Mouse (Mus musculus) urinary bladder, postnatal 14 days (tissue): ENCODE results near the gene Ptdss2.

Experiments
- DNase-seq: peaks from one replicate; pipeline ENCODE4 v3.0.0; 2021; ENCODE audit warnings: low spot score

Gene Ptdss2

DNA sequence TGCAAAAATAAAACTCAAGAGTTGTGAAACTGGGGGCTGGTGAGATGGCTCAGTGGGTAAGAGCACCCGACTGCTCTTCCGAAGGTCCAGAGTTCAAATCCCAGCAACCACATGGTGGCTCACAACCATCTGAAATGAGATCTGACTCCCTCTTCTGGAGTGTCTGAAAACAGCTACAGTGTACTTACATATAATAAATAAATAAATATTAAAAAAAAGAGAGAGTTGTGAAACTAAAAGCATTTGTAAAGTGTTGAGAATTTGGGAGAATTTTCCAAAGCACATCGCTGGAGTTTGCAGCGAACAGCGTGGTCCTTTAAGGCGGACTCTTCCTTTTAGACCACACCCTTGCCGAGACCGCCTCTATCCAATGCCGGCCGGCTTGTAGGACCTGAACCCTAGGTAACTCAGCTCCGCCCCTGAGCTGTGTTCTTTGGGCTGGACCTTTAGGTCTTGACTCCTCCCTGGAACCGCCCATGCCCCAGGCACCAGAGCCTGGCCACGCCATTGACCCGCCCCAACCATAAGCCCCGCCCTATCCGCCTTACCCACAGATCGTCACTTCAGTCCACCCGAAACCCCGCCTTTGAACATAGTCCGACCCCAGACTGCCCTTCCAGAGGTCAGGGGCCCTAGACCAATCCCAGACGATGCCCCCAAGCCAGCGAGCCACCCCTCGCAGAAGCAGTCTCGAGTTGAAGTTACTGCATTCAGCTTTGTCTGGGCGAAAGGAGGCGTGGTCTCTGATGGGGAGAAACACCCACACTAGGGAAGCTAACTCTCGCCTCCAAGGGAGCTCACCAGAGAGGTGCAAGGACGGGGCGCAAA, 721 bp downstream of the Ptdss2 start:
- peak; percentile 97 for DNase-seq

- DNase-seq, result no peak
Observed at GRCm38 (mm10) chr7:141123517-141123856, 1.3 kb downstream of the Ptdss2 start.

GRCm38 (mm10) chr7:141131024-141131820, 9.0 kb downstream of the Ptdss2 start:
- DNase-seq, result peak; percentile 90

- no peak for DNase-seq
Observed at GRCm38 (mm10) chr7:141131904-141132755, 9.9 kb downstream of the Ptdss2 start.

GRCm38 (mm10) chr7:141141326-141141725, 19.1 kb downstream of the Ptdss2 start:
- DNase-seq, result no peak

- DNase-seq, result no peak
Observed at GRCm38 (mm10) chr7:141143112-141143511, 20.9 kb downstream of the Ptdss2 start.

DNA sequence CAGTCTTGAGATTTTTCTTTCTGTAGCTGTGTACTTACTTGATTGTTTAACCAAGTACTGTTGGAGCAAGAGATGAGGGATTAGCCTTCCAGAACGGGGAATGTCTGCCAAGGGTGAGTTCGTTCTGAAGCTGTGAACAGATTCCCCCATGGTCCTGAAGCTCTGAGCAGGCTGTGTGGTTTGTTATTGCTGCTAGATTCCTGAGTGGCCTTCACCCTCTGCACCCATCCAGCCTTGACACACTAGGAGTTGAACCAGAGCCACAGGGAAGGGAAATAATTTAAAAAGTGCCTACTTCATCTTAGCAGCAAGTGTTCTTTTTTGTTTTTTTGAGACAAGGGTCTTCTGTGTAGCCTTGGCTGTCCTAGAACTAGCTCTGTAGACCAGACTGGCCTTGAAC, 21.7 kb downstream of the Ptdss2 start:
- DNase-seq, result no peak

GRCm38 (mm10) chr7:141144650-141145049, 22.5 kb downstream of the Ptdss2 start:
- DNase-seq, result no peak

DNA sequence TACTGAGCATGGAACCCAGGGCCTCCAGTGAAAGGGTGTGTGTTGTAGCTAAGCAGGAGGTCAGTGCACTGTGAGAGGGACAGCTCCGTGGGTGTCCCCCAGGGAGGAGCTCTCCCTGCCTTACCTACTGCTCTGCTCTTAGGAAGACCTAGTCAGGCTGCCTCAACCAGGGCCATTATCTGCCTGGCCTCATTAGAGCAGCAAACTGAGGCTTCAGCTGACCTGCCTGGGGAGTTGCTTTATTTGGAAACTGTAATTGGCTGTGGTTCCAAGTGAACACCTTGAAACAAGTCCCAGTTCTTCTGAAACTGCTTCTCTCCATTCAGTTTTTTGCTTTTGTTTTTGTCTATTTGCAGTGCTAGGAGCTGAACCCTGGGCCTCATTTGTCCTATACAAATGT, 23.2 kb downstream of the Ptdss2 start:
- no peak for DNase-seq

DNA sequence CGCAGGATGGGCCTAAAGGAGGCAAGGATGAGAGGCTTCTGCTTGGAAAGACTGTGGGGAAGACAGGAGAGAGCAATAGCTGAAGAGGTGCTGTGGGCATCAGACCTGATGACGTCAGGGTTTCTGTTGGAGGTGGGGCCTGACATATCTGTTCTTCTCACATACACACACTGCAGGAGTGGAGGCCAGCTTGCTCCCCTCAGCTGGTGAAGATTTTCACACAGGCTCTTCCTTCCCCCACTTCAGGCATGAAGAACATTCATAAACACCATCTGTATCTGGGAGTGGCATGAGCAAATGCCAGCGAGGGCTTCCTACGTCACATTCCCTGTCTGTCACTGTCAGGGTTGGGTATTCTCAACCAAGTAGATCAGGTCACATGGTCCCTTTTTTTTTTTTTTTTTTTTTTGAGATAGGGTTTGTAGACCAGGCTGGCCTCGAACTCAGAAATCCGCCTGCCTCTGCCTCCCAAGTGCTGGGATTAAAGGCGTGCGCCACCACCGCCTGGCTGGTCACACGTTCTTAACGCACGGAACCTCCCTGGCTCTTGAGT, 23.9 kb downstream of the Ptdss2 start:
- no peak for DNase-seq

DNA sequence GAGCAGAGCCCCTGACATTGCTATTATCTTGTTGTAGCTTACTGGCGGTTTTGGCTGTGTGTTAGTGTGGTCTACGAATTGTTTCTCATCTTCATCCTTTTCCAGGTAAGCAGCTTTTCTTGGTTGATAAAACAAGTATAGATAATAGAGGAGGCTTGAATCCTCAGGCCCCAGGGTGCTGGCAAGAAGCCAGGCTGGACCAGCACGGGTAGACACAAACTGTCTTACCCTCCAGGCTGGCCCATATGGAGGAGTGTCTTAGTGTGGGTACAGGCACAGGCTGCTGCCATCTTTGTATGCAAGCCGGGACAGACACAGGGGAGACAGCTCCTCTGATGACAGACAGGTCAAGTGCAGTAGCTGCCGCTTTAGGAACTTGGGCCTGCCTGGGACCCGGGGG, 24.9 kb downstream of the Ptdss2 start:
- no peak for DNase-seq

DNA sequence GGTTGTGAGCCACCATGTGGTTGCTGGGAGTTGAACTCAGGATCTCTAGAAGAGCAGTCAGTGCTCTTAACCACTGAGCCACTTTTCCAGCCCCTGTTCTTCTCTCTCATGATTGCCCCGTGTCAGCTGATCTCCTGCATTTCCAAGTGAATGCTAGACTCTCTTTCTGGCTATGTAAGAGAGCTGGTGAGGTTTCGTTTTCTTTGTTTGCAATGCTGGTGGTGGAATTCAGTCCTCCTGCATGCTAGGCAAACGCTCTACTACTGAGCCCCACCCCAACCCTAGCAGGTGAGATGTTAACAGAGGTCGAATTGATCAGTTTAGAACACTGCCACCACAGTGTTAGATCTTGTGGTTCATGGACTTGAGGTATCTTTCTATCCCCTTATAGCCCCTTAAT, 26.5 kb downstream of the Ptdss2 start:
- no peak for DNase-seq

DNA sequence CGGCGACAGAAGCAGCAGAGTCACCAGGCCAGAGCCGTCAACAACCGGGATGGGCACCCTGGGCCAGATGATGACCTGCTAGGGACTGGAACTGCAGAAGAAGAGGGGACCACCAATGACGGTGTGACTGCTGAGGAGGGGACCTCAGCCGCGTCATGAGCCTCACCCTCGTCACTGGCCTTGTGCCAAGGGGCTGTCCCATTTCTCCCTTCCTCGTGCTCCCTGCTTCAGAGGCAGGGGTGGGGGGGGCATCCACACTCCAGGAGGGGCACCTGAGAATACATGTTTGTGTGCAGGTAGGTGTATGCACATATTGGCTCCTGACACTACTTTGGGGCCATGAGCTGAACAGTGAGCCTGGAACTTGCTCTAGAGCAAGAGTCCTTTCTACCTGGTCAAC, 33.2 kb downstream of the Ptdss2 start:
- no peak for DNase-seq

GRCm38 (mm10) chr7:141164397-141164796, 42.2 kb downstream of the Ptdss2 start:
- no peak for DNase-seq

DNA sequence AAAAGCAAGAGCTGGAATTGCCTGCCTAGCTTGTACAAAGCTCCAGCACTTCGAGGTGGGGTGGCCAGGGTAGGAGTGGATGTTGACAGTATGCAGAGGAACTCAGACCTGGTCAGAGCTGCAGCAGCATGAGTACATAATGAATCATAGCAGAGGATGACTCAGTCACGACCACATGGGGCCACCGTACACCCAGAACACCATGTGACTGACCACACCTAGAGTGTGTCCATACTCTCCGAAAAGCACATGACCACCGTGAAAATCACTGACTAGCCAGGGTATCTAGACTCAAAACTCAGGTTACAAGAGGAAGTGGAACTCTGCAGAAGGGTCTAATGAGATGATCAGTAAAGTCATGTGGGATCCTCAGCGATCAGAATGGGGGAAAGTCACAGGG, 42.7 kb downstream of the Ptdss2 start:
- peak; percentile 71 for DNase-seq

DNA sequence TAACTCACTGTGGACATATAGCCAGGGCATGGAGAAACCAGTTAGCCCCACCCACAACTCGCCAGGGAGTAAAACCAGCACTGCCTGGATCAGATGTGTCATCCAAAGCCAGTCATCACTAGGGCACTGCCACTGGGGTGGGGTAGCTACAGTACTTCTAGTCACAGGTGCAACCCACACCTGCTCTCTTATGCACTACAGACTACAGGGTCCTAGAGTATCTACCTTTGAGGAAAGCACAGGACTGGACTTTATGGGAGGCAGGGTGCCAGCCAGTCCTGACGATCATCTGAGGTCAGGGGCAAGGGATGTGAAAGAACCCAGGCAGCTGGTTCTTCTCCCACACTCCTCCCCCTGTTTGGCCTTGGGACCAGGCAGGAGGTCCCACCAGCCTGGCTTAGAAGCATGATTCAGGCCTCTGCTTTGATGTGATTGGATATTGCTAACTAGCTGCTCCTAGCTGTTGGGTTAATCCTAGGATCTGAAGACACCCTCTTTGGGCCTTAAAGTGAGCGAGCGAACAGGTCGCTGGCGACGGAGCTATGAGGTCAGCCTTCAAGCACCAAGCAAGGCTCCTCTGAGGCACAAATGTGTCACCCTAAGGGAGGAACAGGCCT, 45.8 kb downstream of the Ptdss2 start:
- peak; percentile 70 for DNase-seq

- DNase-seq, result peak; percentile 86
Observed at GRCm38 (mm10) chr7:141168518-141168953, 46.4 kb downstream of the Ptdss2 start.

DNA sequence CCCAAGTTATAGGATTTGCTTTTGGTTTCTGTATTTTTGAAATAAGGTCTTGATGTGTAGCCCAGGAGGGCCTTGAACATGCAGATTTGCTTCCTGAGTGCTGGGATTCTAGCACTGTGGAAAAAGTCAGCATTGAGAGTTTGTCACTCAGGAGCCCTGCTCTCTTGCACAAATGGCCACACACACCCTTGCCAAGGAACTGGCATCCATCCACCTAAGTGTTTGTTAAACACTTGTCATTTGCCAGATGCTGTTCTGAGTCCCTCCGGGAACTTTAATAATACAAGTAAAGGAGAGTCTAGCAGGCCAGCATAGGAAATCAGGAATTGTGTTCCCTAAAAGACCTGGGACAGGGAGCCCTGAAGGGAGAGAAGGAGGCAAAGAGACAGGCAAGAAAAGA, 47.1 kb downstream of the Ptdss2 start:
- DNase-seq, result no peak

- no peak for DNase-seq
Observed at GRCm38 (mm10) chr7:141169866-141170265, 47.7 kb downstream of the Ptdss2 start.

GRCm38 (mm10) chr7:141172116-141173006, 50.2 kb downstream of the Ptdss2 start, which contains the start of gene Rnh1:
TSS of gene Rnh1 (minus strand) at chr7:141172857.
- DNase-seq, result peak; percentile 90
